Mouse (Mus musculus) kidney, postnatal 10 days (tissue): ENCODE measurements at regions not wholly inside any gene's neighbourhood (a gene's known extent, or its start where the extent isn't known, plus 50 kb on each side); places are given as distances from the start of the nearest gene placed in this dataset.

Experiments used
- DNase-seq: peaks from one replicate; pipeline ENCODE4 v3.0.0; 2021; ENCODE audit warnings: mixed read lengths

DNA sequence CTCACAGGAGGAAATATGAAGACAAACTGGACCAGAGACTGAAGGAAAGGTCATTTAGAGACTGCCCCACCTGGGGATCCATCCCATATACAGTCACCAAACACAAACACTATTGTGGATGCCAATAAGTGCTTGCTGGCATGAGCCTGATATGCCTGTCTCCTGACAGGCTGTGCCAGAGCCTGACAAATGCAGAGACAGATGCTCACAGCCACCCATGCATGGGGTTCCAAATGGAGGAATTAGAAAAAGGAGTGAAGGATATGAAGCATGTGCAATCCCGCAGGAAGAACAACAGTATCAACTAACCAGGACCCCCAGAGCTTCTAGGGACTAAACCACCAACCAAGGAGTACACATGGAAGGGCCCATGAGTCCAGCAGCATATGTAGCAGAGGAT is 505.9 kb downstream of the Gm6685 start:
- no peak for DNase-seq

GRCm38 (mm10) chr11:27799826-27800620 is 539.6 kb downstream of the Gm6685 start:
- no peak for DNase-seq

- no peak for DNase-seq
Measured at GRCm38 (mm10) chr11:27753913-27754218, 585.8 kb downstream of the Gm6685 start.

GRCm38 (mm10) chr11:27753212-27753912 is 586.3 kb downstream of the Gm6685 start:
- DNase-seq = peak; percentile 66

- DNase-seq = no peak
Measured at GRCm38 (mm10) chr11:27726109-27726508, 613.6 kb downstream of the Gm6685 start.

GRCm38 (mm10) chr11:27721346-27721745 is 618.3 kb downstream of the Gm6685 start:
- DNase-seq = no peak

- DNase-seq = no peak
Measured at GRCm38 (mm10) chr11:27672436-27672835, 667.2 kb downstream of the Gm6685 start.
